Comparison of ENCODE assay signal across 1 mouse cellular context in the genomic region with DNA sequence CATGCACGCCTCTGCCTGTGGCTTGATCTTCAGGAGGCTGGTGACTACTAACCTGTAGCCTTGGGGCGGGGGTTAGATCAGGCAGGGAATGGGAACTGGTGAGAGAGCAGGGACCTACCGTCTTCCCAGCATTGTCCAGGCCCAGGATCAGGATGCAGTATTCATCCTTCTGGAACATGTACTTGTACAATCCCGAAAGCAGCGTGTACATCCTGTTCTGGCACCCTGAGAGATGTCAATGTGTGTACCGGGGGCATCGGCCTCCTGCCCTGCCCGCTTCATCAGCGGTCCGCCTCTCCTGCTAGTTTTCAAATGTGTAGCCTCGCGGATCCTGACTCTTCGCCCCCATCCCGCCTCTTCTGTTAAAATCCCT.
TF ChIP-seq lines count a peak whose summit lies in the region.

No protein-coding gene starts in this region.

TF ChIP-seq in CH12.LX, 34 proteins besides CTCF, POLR2A, EP300 and RAD21:
- no peak for TF ChIP-seq JUN (IDR thresholded peaks at IDR 0.05; ENCODE audit: insufficient read depth, low read depth, low read length)
- no peak for TF ChIP-seq JUND (conservative IDR thresholded peaks at IDR 0.05; ENCODE audit: low read depth, low read length)
- no peak for TF ChIP-seq SIN3A (IDR thresholded peaks at IDR 0.05; ENCODE audit: low read length)
- TF ChIP-seq ZNF384 (IDR thresholded peaks at IDR 0.05; ENCODE audit: low read depth, low read length), result no peak
- no peak for TF ChIP-seq MYC (IDR thresholded peaks at IDR 0.05; ENCODE audit: low read depth, low read length)
- no peak for TF ChIP-seq MAX (IDR thresholded peaks at IDR 0.05; ENCODE audit: low read length)
- no peak for TF ChIP-seq HCFC1 (IDR thresholded peaks at IDR 0.05; ENCODE audit: low read depth, low read length)
- no peak for TF ChIP-seq BHLHE40 (IDR thresholded peaks at IDR 0.05; ENCODE audit: low read depth, low read length)
- no peak for TF ChIP-seq MEF2A (IDR thresholded peaks at IDR 0.05; ENCODE audit: borderline replicate concordance, low read depth, low read length)
- TF ChIP-seq TCF12 (IDR thresholded peaks at IDR 0.05; ENCODE audit: low read depth, low read length), result no peak
- no peak for TF ChIP-seq SMC3 (IDR thresholded peaks at IDR 0.05; ENCODE audit: low read depth, low read length)
- no peak for TF ChIP-seq UBTF (IDR thresholded peaks at IDR 0.05; ENCODE audit: low read depth, low read length)
- no peak for TF ChIP-seq ZMIZ1 (IDR thresholded peaks at IDR 0.05; ENCODE audit: low read depth, low read length)
